Mouse (Mus musculus) olfactory bulb, adult 2 months (tissue): ENCODE results near the gene Peak1. TPM values are rescaled to one million over a fixed set of nuclear protein-coding genes. Genes with fewer than 3 reads are reported as not detected.
"Not testable (repeated sequence)": the region's sequence is repeated elsewhere in the genome, so short reads cannot be mapped to it uniquely, and the experiment has no call there.

Experiments used
- H3K27ac ChIP-seq: fragments of 200-500 bp; 2 replicates; pipeline ENCODE4 v1.5.1; 2012; ENCODE audit warnings: low read depth, low read length; ENCODE audit not compliant: insufficient read depth
- H3K4me1 ChIP-seq: fragments of 200-500 bp; 2 replicates; pipeline ENCODE4 v1.6.1; 2012; ENCODE audit warnings: low read length; ENCODE audit not compliant: control insufficient read depth, insufficient read depth
- H3K4me3 ChIP-seq: fragments of 200-500 bp; 2 replicates; pipeline ENCODE4 v1.5.1; 2012; ENCODE audit warnings: mild to moderate bottlenecking, low read depth, low read length, moderate library complexity; ENCODE audit not compliant: insufficient read depth
- CTCF ChIP-seq: fragments of 200-500 bp; IDR thresholded peaks from 2 replicates; pipeline ENCODE4 v1.5.1; 2012; ENCODE audit warnings: low read depth, mild to moderate bottlenecking, low read length, moderate library complexity; ENCODE audit not compliant: insufficient read depth
- POLR2A ChIP-seq: fragments of 200-500 bp; IDR thresholded peaks from 2 replicates; pipeline ENCODE4 v1.6.1; 2012; ENCODE audit warnings: mild to moderate bottlenecking, low read depth, low read length, moderate library complexity; ENCODE audit not compliant: insufficient read depth
- WGBS: fragments of 180-500 bp; shearing (Covaris S2); methylation state at CpG from one replicate; pipeline ENCODE4 v1.1.7; 2018; 5-methylcytosine and 5-hydroxymethylcytosine counted together
- polyA plus RNA-seq: library from polyadenylated mRNA; stranded (reverse); fragments of >200 nt; gene quantifications from 2 replicates; pipeline ENCODE4 v1.2.4, GENCODE M21; 2012; ENCODE audit warnings: low replicate concordance; ENCODE audit not compliant: missing spikeins, insufficient read depth, insufficient read length

Gene Peak1
- polyA plus RNA-seq, 1 experiment: not detected

DNA sequence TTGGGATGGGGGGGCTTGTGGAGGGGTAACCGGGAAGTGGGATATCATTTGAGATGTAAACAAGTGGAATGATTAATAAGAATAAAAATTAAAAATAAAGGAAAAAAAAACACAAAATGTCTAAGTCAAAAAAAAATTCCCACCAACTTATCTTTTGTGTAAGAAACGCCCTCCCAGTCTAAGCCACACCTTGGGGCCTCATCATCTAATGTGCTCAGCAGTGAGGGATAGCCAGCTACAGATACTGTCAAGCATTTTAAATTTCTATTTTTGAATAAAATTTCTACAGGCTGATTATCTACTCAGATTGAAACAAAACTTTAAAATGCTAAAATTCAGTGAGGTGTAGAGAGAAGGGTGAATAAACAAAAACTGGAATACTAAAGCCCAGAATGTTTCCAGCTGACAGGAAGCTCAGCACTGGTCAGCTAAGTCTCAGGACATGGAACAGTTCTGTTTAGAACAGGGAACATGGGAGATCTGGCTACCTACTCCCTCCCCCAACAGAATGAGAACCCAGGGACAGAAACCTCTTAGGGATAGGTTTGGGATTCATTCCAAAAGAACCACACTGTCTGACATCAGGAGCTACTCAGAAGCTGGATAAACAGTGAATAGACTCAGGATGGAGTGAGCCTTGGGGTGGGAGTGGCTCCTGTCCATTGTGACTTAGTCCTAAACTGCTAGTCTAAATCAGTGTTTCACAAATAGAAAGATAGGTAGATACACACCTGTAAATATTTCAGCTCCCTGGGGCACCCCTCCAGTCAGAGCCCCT, 35.4 kb upstream of the Peak1 start:
- no peaks in the 10 kb centered on the region for H3K4me1 ChIP-seq
- H3K4me3 ChIP-seq: no peak overlapping the region
- H3K27ac ChIP-seq: no peak overlapping the region
- TF ChIP-seq CTCF: no peak
- no peak for TF ChIP-seq POLR2A
- 97% methylated on average over 2 of the region's 2 CpGs for WGBS

DNA sequence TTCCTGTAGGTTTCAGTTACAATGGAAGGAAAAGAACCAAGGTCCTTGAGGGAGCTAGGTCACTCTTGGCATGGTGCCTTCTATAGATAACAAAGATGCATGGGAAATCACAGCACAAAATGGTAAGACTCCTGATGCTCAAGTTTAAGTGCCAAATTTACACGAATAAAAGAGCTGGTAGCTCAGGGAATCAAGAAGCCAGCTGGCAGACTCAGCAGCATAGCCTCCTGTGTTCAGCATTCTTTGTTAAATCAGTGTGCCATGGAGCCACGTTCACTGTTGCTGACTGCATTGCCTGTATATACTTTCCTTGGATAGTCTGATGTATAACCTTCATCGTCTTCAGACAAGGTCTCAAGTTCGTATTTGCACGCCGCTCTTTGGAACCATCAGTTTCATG, 33.7 kb upstream of the Peak1 start:
- H3K27ac ChIP-seq: no peak overlapping the region

DNA sequence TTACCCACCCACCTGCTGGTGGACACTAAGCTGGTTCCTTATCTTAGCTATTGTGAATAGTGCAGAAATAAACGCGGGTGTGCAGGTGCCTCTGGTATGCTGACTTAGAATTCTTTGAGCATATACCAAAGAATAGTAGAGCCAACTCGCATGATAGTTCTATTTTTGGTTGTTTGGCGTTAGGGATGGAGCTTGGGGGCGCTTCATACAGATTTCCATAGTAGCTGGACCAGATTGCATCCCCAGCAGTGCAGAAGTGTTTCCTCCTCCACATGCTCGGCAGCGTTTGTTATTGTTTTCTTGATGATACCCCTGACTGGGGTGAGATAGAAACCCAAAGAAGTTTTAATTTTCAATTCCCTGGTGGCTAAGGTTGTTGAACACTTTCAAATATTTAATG, 21.8 kb upstream of the Peak1 start:
- TF ChIP-seq POLR2A (no peak), CTCF (no peak)
- Histone ChIP-seq H3K4me1 (no peaks in the 10 kb centered on the region), H3K4me3 (no peak overlapping the region), H3K27ac (no peak overlapping the region)
- WGBS: 34% methylated on average over 7 of the region's 7 CpGs

More for the DNA sequence above, 33.7 kb upstream of the Peak1 start:
- TF ChIP-seq CTCF (no peak), POLR2A (no peak)
- H3K4me3 ChIP-seq: no peak overlapping the region
- 68% methylated on average over 6 of the region's 6 CpGs for WGBS
- H3K4me1 ChIP-seq: no peaks in the 10 kb centered on the region

DNA sequence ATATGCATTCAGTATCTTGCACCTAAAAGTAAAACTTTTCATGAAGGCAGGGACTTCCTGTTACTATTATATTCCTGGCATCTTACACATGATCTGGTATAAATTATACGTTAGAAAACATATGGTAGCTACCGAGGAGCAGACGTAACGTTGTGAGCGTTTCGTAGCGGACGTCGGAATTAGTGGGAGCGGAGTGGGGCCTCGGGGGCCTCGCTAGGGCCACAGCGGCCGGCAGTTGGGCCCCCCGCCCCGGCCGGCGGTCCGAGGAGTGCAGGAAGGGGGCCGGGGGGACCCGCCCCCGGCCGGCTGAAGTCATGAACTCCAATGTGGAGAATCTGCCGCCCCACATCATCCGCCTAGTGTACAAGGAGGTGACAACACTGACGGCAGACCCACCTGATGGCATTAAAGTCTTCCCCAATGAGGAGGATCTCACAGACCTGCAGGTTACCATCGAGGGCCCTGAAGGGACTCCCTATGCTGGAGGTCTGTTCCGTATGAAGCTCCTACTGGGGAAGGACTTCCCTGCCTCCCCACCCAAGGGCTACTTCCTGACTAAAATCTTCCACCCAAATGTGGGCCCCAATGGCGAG, 19.5 kb upstream of the Peak1 start:
- 92% methylated on average over 29 of the region's 29 CpGs for WGBS

DNA sequence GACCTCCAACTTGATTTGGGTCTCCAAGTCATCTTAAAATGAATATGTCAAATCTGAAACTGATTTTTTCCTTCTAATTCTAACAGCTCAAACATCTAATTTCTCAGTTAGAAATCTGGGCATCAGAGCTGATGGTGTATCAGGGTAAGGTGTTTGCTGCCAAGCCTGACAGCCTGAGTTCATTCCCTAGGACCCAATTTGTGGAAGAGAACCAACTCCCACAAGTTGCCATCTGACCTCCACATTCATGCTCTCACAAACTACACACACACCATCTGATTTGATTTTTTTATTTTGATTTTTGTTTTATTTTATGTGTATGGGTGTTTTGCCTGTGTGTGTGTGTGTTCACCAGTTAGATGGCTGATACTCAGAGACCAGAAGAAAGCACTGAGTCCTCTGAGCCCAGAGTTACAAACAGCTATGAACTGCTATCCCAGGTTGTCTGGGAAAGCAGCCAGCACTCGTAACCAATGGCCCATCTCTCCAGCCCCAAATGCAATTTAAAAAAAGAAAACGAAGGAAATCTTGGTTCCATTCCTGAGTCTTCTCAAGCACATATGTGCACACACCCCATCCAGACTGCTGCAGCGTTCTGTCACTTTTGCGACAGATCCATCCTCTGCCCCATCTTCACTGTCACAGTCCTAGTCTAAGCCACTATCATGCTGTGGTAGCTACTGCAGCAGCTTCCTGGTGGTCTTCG, 18.1 kb upstream of the Peak1 start:
- no peak overlapping the region for H3K27ac ChIP-seq

More for the DNA sequence above, 19.5 kb upstream of the Peak1 start:
- H3K4me3 ChIP-seq, H3K27ac ChIP-seq, H3K4me1 ChIP-seq: not testable (repeated sequence)

DNA sequence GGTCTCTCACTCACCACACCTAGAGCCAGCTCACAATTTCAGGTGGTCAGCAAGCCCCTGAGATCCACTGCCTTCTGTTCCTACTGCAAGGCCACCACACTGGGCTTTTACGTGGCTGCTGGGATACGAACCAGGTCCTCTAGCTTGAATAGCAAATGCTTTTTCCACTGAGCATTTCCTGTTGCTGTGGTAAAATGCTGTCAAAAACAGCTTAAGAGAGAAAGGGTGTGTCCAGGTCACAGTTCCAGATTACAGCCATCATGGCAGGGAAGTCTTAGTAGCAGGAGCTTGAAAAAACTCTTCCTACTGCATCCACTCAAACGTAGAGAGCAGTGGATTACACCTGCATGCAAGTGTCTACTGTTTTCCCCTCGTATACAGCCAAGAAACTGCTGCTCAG, 7.0 kb upstream of the Peak1 start:
- Histone ChIP-seq H3K4me3 (no peak overlapping the region), H3K4me1 (peaks cover 5% of the 10 kb centered on the region), H3K27ac (no peak overlapping the region)
- 88% methylated on average over 4 of the region's 4 CpGs for WGBS
- TF ChIP-seq CTCF (no peak), POLR2A (no peak)

More for the DNA sequence above, 18.1 kb upstream of the Peak1 start:
- Histone ChIP-seq H3K4me3 (no peak overlapping the region), H3K4me1 (no peaks in the 10 kb centered on the region)
- TF ChIP-seq CTCF (no peak), POLR2A (no peak)
- 68% methylated on average over 5 of the region's 5 CpGs for WGBS

DNA sequence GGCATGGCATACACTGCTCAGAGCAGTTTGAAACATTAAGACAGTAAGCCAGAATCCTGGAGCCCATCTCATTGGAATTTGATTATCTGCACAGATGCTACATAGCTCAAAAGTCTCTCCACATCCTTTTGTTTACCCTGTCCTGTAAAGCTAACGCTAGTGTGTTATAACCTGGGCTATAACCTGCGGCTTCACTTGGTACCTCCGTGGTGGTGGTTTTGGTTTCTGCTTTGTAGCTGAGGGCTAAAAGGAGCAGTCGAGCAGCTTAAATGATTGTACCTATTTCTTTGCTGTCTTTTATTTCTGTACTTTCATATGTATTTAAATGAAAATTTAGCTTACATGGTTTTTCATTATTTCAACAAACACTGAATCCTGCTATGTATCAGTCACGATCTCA, 4.1 kb upstream of the Peak1 start:
- Histone ChIP-seq H3K27ac (no peak overlapping the region), H3K4me1 (peaks cover 7% of the 10 kb centered on the region), H3K4me3 (no peak overlapping the region)
- TF ChIP-seq CTCF: no peak
- TF ChIP-seq POLR2A: no peak
- WGBS: 88% methylated on average over 5 of the region's 5 CpGs

DNA sequence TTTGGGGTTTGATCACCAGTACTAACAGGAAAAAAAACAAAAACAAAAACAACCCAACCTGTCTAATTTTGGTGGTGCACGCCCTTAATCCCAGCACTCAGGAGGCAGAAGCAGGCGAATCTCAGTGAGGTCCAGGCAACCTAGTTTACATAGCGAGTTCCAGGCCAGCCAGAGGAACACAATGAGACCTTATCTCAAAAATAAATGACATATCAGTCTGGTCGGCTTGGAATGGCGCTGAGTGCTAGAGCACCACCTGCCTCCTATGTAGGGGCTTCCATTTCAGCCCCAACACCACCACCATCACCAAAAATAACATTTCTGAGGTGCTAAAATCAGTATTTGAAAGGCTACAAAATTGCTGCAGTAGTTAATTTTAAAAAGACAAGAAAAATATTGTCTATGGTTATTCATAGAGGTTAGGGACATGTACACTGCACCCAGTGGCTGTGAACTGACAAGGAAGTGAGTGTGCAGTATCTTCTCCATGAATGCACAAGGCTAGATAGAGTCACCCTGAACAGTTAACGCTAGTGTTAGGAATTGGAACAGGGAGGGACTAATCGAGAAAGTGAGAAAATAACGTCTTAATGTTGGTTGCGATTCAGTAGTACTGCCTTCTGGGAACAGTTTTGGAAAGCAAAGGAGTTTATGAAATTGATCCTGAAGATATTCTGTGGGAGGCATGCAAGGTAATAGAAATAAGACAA, 3.2 kb upstream of the Peak1 start:
- H3K27ac ChIP-seq: no peak overlapping the region
- 64% methylated on average over 9 of the region's 9 CpGs for WGBS
- H3K4me3 ChIP-seq: no peak overlapping the region
- H3K4me1 ChIP-seq: peaks cover 7% of the 10 kb centered on the region
- TF ChIP-seq POLR2A (no peak), CTCF (no peak)

DNA sequence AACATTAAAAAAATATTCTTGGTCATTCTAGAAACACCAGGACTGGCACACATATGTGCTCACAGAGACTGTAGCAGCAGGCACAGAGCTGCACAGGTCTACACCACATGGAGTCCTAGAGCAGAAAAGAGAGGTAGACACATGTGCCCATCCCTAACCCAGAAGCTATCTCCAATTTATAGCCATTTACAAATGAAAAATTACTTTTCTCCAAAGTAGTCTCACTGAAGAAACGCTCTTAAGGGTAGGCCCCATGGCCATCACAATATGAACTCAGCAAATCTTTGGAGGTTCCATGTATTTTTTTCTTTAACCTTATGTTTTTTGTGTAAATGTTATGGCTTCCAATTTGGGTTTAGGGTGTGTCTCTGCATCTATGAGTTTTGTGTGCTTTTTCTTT, 2.4 kb upstream of the Peak1 start:
- H3K27ac ChIP-seq: no peak overlapping the region
- H3K4me3 ChIP-seq: no peak overlapping the region

More for the DNA sequence above, 2.4 kb upstream of the Peak1 start:
- H3K4me1 ChIP-seq: peaks cover 7% of the 10 kb centered on the region
- TF ChIP-seq POLR2A: no peak
- TF ChIP-seq CTCF: no peak
- 94% methylated on average over 1 of the region's 1 CpGs for WGBS
